Mouse (Mus musculus): ENCODE measurements at regions not wholly inside any gene's neighbourhood (a gene's known extent, or its start where the extent isn't known, plus 50 kb on each side); places are given as distances from the start of the nearest gene placed in this dataset.

GRCm38 (mm10) chr10:14231464-14231863, 265.6 kb downstream of the Hivep2 start:
- no peak for DNase-seq (ENCODE audit: low spot score)

- no peak for DNase-seq (ENCODE audit: low spot score)
These were observed 251.4 kb downstream of the Hivep2 start for GRCm38 (mm10) chr10:14217284-14217683.

- DNase-seq (ENCODE audit: low spot score), result no peak
These were observed 250.5 kb downstream of the Hivep2 start for GRCm38 (mm10) chr10:14216191-14216992.

GRCm38 (mm10) chr10:14215512-14215911, 249.6 kb downstream of the Hivep2 start:
- no peak for DNase-seq (ENCODE audit: low spot score)

- no peak for DNase-seq (ENCODE audit: low spot score)
These were observed 247.7 kb downstream of the Hivep2 start for GRCm38 (mm10) chr10:14213536-14213935.

- DNase-seq (ENCODE audit: low spot score), result no peak
These were observed 246.1 kb downstream of the Hivep2 start for GRCm38 (mm10) chr10:14211926-14212325.

DNA sequence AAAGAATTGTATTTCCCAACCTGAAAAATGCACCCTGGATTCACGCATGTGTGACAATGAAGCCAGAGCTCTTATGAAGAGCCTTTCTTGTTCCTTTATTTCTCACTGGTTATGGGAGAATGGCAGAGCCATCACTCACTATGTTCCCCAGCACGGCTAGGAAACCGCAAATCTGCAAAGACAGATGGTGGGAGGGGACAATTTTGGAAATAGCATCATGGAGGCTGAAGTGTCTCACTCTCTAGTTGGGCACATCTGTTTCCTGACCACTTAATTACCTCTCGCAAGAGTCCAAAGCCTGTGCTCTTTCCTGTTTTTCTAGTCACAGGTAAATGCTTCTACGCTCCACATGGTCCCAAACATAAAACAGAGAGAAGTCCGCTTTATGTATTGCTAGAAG, 245.6 kb downstream of the Hivep2 start:
- DNase-seq (ENCODE audit: low spot score), result no peak

GRCm38 (mm10) chr10:14210445-14210844, 244.6 kb downstream of the Hivep2 start:
- DNase-seq (ENCODE audit: low spot score), result no peak

DNA sequence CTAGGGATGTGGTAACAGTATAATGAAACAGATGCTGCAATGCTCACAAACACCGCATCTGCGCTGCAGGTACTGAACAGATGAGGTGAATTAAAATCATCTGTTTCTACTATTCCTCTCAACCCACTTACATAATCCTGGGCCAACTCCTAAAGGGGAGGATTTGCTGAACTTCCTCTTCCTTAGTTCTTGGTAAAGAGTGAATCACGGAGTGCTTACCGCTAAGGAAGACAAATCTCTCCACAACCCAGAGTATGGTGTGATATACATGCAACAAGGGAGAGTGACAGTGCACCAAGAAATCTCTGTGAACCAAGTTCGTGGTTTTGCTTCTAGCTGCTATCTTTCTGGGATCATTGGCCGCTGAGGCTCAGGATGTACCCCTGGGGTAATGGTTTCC, 244.2 kb downstream of the Hivep2 start:
- no peak for DNase-seq (ENCODE audit: low spot score)

DNA sequence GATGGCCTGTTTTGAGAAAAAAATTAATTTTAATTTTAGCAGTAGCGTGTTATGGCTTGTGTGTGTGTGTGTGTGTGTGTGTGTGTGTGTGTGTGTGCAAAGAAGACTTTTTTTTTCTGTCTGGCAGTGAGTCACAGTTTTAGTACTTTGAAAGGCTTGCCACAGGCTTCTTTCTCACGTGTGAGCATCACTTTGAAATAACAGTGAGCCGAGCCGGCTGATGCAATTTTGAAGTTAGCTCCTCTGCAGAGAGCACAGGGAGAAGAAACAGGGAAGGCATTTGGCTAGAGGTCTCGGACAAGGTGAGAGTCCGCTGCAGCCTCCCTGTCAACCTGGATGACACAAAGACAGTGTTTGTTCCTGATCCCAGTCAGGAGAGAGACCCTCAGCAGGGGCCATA, 242.3 kb downstream of the Hivep2 start:
- DNase-seq (ENCODE audit: low spot score), result no peak

- DNase-seq (ENCODE audit: low spot score), result no peak
These were observed 241.7 kb downstream of the Hivep2 start for GRCm38 (mm10) chr10:14207616-14208015.

DNA sequence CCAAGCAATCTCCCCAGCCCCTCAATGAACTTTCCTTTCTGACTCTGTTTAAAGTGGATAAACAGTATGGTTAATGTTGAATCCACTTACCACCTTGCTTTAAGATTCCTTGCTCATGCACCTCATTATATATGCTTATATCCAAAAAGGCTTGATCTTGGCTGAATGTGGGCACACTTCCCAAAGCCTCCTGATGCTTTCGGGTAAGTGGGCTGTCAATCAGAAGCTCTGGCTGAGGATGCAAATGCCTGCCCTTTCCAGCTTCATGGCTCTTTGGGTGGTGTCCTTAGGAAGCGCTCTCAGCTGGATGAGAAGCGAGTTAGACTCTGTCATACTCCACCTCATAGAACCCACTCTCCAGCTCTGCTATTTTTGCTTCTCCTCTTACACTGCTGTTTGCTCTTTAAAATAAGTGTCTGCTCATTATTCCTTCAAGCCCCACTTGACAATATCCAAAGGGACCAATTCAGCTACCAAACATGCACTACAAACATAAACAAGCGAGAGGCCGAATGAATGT, 241.2 kb downstream of the Hivep2 start:
- DNase-seq (ENCODE audit: low spot score), result no peak

All from urinary bladder, adult 2 months (tissue).